ENCODE assay signal across 24 mouse cellular contexts in genomic region chr5:120207492-120207891, GRCm38 (mm10).
DNase-seq lines count a peak whose midpoint lies in the region; ATAC-seq and TF ChIP-seq lines count a peak whose summit lies in the region.
"Had no signal": no experiment of that assay in that cellular context is flagged by ENCODE, and none has a peak within 500 bp of the region (broad histone marks: within the 10 kb centered on the region; RNA-seq: fewer than 3 reads in every experiment).

No protein-coding gene starts in this region.

- H3K4me2 ChIP-seq in midbrain, embryonic 14.5 days (ENCODE audit: low read length) = no peak overlapping the region
- no peak overlapping the region for H3K4me2 ChIP-seq in midbrain, embryonic 11.5 days
- no peak overlapping the region for H3K4me2 ChIP-seq in stomach, postnatal 0 days (replicated peaks; ENCODE audit: low read depth)
- H3K4me2 ChIP-seq: embryonic facial prominence, embryonic 15.5 days; heart, embryonic 13.5 days had no signal

- H3K27me3 ChIP-seq in midbrain, embryonic 14.5 days (ENCODE audit: control insufficient read depth, insufficient read depth, low read length) = 0 out of 2 replicates have a peak, but pooled peaks cover 8% of the 10 kb centered on the region
- peaks cover 23% of the 10 kb centered on the region for H3K27me3 ChIP-seq in midbrain, embryonic 11.5 days (ENCODE audit: control insufficient read depth, insufficient read depth, low read length)
- no peaks in the 10 kb centered on the region for H3K27me3 ChIP-seq in stomach, postnatal 0 days (ENCODE audit: control insufficient read depth, insufficient read depth, low read length)
- H3K27me3 ChIP-seq: Patski had no signal

- no peaks in the 10 kb centered on the region for H3K9me3 ChIP-seq in midbrain, embryonic 14.5 days (ENCODE audit: control insufficient read depth, low read length)
- no peaks in the 10 kb centered on the region for H3K9me3 ChIP-seq in midbrain, embryonic 11.5 days (ENCODE audit: control insufficient read depth, low read length)
- H3K9me3 ChIP-seq in stomach, postnatal 0 days (ENCODE audit: control insufficient read depth, low read length) = no peaks in the 10 kb centered on the region
- H3K9me3 ChIP-seq: embryonic facial prominence, embryonic 15.5 days; forebrain, embryonic 10.5 days; G1E; heart, embryonic 13.5 days had no signal

- no peaks in the 10 kb centered on the region for H3K36me3 ChIP-seq in midbrain, embryonic 14.5 days (ENCODE audit: control insufficient read depth, insufficient read depth, low read length)
- no peaks in the 10 kb centered on the region for H3K36me3 ChIP-seq in midbrain, embryonic 11.5 days (ENCODE audit: control insufficient read depth, insufficient read depth, low read length)
- no peaks in the 10 kb centered on the region for H3K36me3 ChIP-seq in stomach, postnatal 0 days (ENCODE audit: control insufficient read depth, insufficient read depth, low read length)
- H3K36me3 ChIP-seq: embryonic facial prominence, embryonic 15.5 days; forebrain, embryonic 10.5 days; heart, embryonic 13.5 days had no signal

- peak overlapping the region; percentile 75; the same call in 1 of the 2 replicates for H3K27ac ChIP-seq in midbrain, embryonic 14.5 days (replicated peaks; ENCODE audit: low read depth, low read length)
- H3K27ac ChIP-seq in midbrain, embryonic 11.5 days (ENCODE audit: low read depth, low read length) = no peak overlapping the region
- no peak overlapping the region for H3K27ac ChIP-seq in stomach, postnatal 0 days (replicated peaks)
- H3K27ac ChIP-seq: embryonic facial prominence, embryonic 15.5 days; gastrocnemius, adult 2 months; heart, embryonic 13.5 days had no signal

- DNase-seq in cerebellum, adult 9-11 months = peak; percentile 5
- no peak for DNase-seq in cerebellum, adult 8-10 months
- DNase-seq in kidney, postnatal 4 days = peak; percentile 42 to 69
- DNase-seq in kidney, adult 9 months = no peak
- no peak for DNase-seq in midbrain, embryonic 14.5 days
- DNase-seq in midbrain, embryonic 11.5 days (ENCODE audit: low spot score, missing footprints) = no peak
- DNase-seq in stomach, postnatal 0 days (ENCODE audit: low spot score) = peak; percentile 39
- DNase-seq: adrenal gland, postnatal 25 days; B cell, adult 2 months; cerebellum, adult 18-20 months; cerebellum, postnatal 14 days; embryo, embryonic 11 days; gastrocnemius, adult 2 months; gastrocnemius, postnatal 36 days; heart, adult 11 months had no signal

- WGBS in midbrain, embryonic 14.5 days = 70% methylated on average over 4 of the region's 4 CpGs
- 70% methylated on average over 4 of the region's 4 CpGs for WGBS in midbrain, embryonic 11.5 days
- WGBS in stomach, postnatal 0 days = 43% methylated on average over 4 of the region's 4 CpGs

- peaks cover 42% of the 10 kb centered on the region for H3K4me1 ChIP-seq in midbrain, embryonic 14.5 days (ENCODE audit: control insufficient read depth, insufficient read depth, low read length)
- peaks cover 26% of the 10 kb centered on the region for H3K4me1 ChIP-seq in midbrain, embryonic 11.5 days (ENCODE audit: control insufficient read depth, insufficient read depth, low read length)
- no peaks in the 10 kb centered on the region for H3K4me1 ChIP-seq in stomach, postnatal 0 days (replicated peaks; ENCODE audit: control insufficient read depth, insufficient read depth)

- no peak overlapping the region for H3K9ac ChIP-seq in midbrain, embryonic 14.5 days (replicated peaks; ENCODE audit: low read length)
- H3K9ac ChIP-seq in midbrain, embryonic 11.5 days (ENCODE audit: low read length) = no peak overlapping the region
- H3K9ac ChIP-seq in stomach, postnatal 0 days (ENCODE audit: low read length) = no peak overlapping the region
- H3K9ac ChIP-seq: embryonic facial prominence, embryonic 15.5 days; heart, embryonic 13.5 days had no signal

- H3K4me3 ChIP-seq in midbrain, embryonic 14.5 days (replicated peaks; ENCODE audit: low read depth, low read length) = no peak overlapping the region
- H3K4me3 ChIP-seq in midbrain, embryonic 11.5 days (ENCODE audit: low read depth, low read length) = no peak overlapping the region
- H3K4me3 ChIP-seq in stomach, postnatal 0 days (ENCODE audit: low read depth, low read length) = no peak overlapping the region
- H3K4me3 ChIP-seq: embryonic facial prominence, embryonic 15.5 days; erythroblast, embryonic 14.5 days; forebrain, embryonic 10.5 days; gastrocnemius, adult 2 months; heart, embryonic 13.5 days had no signal

- no peak for TF ChIP-seq EP300 in stomach, postnatal 0 days (optimal IDR thresholded peaks at IDR 0.05)

- no peak for TF ChIP-seq CTCF in stomach, postnatal 0 days (IDR thresholded peaks at IDR 0.05; ENCODE audit: low read depth)

- ATAC-seq in midbrain, embryonic 14.5 days (ENCODE audit: low FRiP score, low TSS enrichment) = no peak
- no peak for ATAC-seq in midbrain, embryonic 11.5 days (ENCODE audit: low FRiP score)
- ATAC-seq in stomach, postnatal 0 days (ENCODE audit: low FRiP score, low TSS enrichment) = peak; percentile 26; the same call in 1 of the 2 replicates
- ATAC-seq: activated CD4-positive, CD25-positive, alpha-beta regulatory T cell, adult 4 months; CD4-positive, CD25-positive, alpha-beta regulatory T cell, adult 4 months; forebrain, embryonic 14.5 days; Patski had no signal

Comparison
In these comparisons a context has a peak if more than half of its experiments do, and no peak if none do; other contexts are left out.
1. DNase-seq: peak in cerebellum, adult 9-11 months (single experiment), kidney, postnatal 4 days (2 of 2) and stomach, postnatal 0 days (single experiment); none in cerebellum, adult 8-10 months (single experiment), kidney, adult 9 months (single experiment), midbrain, embryonic 14.5 days (single experiment) and midbrain, embryonic 11.5 days (single experiment).